Mouse (Mus musculus) urinary bladder, postnatal 36 days (tissue): ENCODE results near the gene Plxna4.

Experiments
- DNase-seq, 2 experiments: peaks; one replicate each; pipeline ENCODE4 v3.0.0; 2022; ENCODE audit warnings: low spot score in 2 of 2, mixed read lengths in 1 of 2

Gene Plxna4

GRCm38 (mm10) chr6:32588056-32588671, at the start of gene Plxna4:
Gene Plxna4 (minus strand): TSS chr6:32588192.
- peak; percentile 29 to 69 for DNase-seq

GRCm38 (mm10) chr6:32637568-32638183, 49.7 kb upstream of the Plxna4 start:
- no peak for DNase-seq

GRCm38 (mm10) chr6:32610712-32611111, 22.7 kb upstream of the Plxna4 start:
- no peak for DNase-seq

GRCm38 (mm10) chr6:32606787-32607186, 18.8 kb upstream of the Plxna4 start:
- DNase-seq = no peak

- DNase-seq = no peak
Observed at GRCm38 (mm10) chr6:32605581-32605980, 17.6 kb upstream of the Plxna4 start.

- DNase-seq = no peak
Observed at GRCm38 (mm10) chr6:32604901-32605300, 16.9 kb upstream of the Plxna4 start.

- no peak for DNase-seq
Observed at GRCm38 (mm10) chr6:32602130-32602529, 14.1 kb upstream of the Plxna4 start.

GRCm38 (mm10) chr6:32601306-32601705, 13.3 kb upstream of the Plxna4 start:
- DNase-seq = no peak

GRCm38 (mm10) chr6:32595591-32595990, 7.6 kb upstream of the Plxna4 start:
- no peak for DNase-seq

GRCm38 (mm10) chr6:32590979-32591758, 3.2 kb upstream of the Plxna4 start:
- peak; percentile 53 to 72 for DNase-seq

GRCm38 (mm10) chr6:32589632-32590031, 1.6 kb upstream of the Plxna4 start:
- DNase-seq = no peak

- DNase-seq = peak; percentile 4 to 10
Observed at GRCm38 (mm10) chr6:32587136-32588009, 619 bp downstream of the Plxna4 start.

- DNase-seq = no peak
Observed at GRCm38 (mm10) chr6:32586821-32587135, 1.2 kb downstream of the Plxna4 start.

- DNase-seq = peak in 1 of 2 experiments; percentile 4
Observed at GRCm38 (mm10) chr6:32586390-32586789, 1.6 kb downstream of the Plxna4 start.

- DNase-seq = no peak
Observed at GRCm38 (mm10) chr6:32585211-32585610, 2.8 kb downstream of the Plxna4 start.

GRCm38 (mm10) chr6:32584243-32584880, 3.6 kb downstream of the Plxna4 start:
- DNase-seq = no peak

- no peak for DNase-seq
Observed at GRCm38 (mm10) chr6:32583582-32583981, 4.4 kb downstream of the Plxna4 start.

GRCm38 (mm10) chr6:32571485-32571884, 16.5 kb downstream of the Plxna4 start:
- no peak for DNase-seq

- DNase-seq = no peak
Observed at GRCm38 (mm10) chr6:32570445-32570844, 17.5 kb downstream of the Plxna4 start.

GRCm38 (mm10) chr6:32569919-32570318, 18.1 kb downstream of the Plxna4 start:
- DNase-seq = no peak

GRCm38 (mm10) chr6:32546915-32547314, 41.1 kb downstream of the Plxna4 start:
- no peak for DNase-seq
